Mouse (Mus musculus) v-Abl transformed pro-B cells (cell line): ENCODE data around the gene Dnajc17.

Source experiments
- in situ Hi-C, 2 experiments: fragments of 400-800 bp; cut with MboI; formaldehyde crosslinking; loops; one replicate each; pipeline ENCODE4 v1.15.1; 2025; ENCODE audit not compliant: unreplicated experiment in 2 of 2

Gene Dnajc17

GRCm38 (mm10) chr2:119208344-119209175, at the start of gene Dnajc17, which contains the start of gene Zfyve19:
Dnajc17 (minus strand) TSS chr2:119208795.
Zfyve19 (plus strand) TSS chr2:119208617.
- in situ Hi-C loops = no loop called here

- in situ Hi-C loops = loop anchor here (5.0 kb wide), 2 partner anchors 32 to 182 kb away; partner anchors contain the start of gene Vps18 (in 2 of the 2)
Observed at GRCm38 (mm10) chr2:119254976-119255375, 46.4 kb upstream of the Dnajc17 start.

- in situ Hi-C loops = loop anchor here (5.0 kb wide), 2 partner anchors 36 to 186 kb away; partner anchors contain the start of gene Vps18 (in 2 of the 2)
Observed at GRCm38 (mm10) chr2:119250826-119251478, 42.4 kb upstream of the Dnajc17 start.

GRCm38 (mm10) chr2:119250377-119250776, 41.8 kb upstream of the Dnajc17 start:
- in situ Hi-C loops = loop anchor here (5.0 kb wide), 2 partner anchors 37 to 187 kb away; partner anchors contain the start of gene Vps18 (in 2 of the 2)

- in situ Hi-C loops = loop anchor here (5.0 kb wide), 2 partner anchors 38 to 188 kb away; partner anchors contain the start of gene Vps18 (in 2 of the 2)
Observed at GRCm38 (mm10) chr2:119249592-119250061, 41.0 kb upstream of the Dnajc17 start.

GRCm38 (mm10) chr2:119247904-119248303, 39.3 kb upstream of the Dnajc17 start:
- in situ Hi-C loops = no loop called here

- in situ Hi-C loops = no loop called here
Observed at GRCm38 (mm10) chr2:119245246-119245645, 36.7 kb upstream of the Dnajc17 start.

GRCm38 (mm10) chr2:119242548-119242947, 34.0 kb upstream of the Dnajc17 start:
- in situ Hi-C loops = no loop called here

GRCm38 (mm10) chr2:119240819-119241186, 32.2 kb upstream of the Dnajc17 start:
- in situ Hi-C loops = no loop called here

- in situ Hi-C loops = no loop called here
Observed at GRCm38 (mm10) chr2:119240075-119240818, 31.7 kb upstream of the Dnajc17 start.

- in situ Hi-C loops = no loop called here
Observed at GRCm38 (mm10) chr2:119238671-119239070, 30.1 kb upstream of the Dnajc17 start.

- in situ Hi-C loops = no loop called here
Observed at GRCm38 (mm10) chr2:119237871-119238220, 29.3 kb upstream of the Dnajc17 start.

- in situ Hi-C loops = no loop called here
Observed at GRCm38 (mm10) chr2:119237210-119237870, 28.7 kb upstream of the Dnajc17 start, which contains the start of gene Spint1. Spint1 (plus strand) TSS chr2:119237362.

GRCm38 (mm10) chr2:119236682-119237209, 28.2 kb upstream of the Dnajc17 start:
- in situ Hi-C loops = no loop called here

- in situ Hi-C loops = no loop called here
Observed at GRCm38 (mm10) chr2:119229775-119230704, 21.4 kb upstream of the Dnajc17 start, which contains the start of gene Ppp1r14d. Ppp1r14d (minus strand) TSS chr2:119229906.

- in situ Hi-C loops = no loop called here
Observed at GRCm38 (mm10) chr2:119209176-119209507, 547 bp upstream of the Dnajc17 start.

GRCm38 (mm10) chr2:119207961-119208343, 643 bp downstream of the Dnajc17 start:
- in situ Hi-C loops = no loop called here

- in situ Hi-C loops = no loop called here
Observed at GRCm38 (mm10) chr2:119203871-119204460, 4.6 kb downstream of the Dnajc17 start.
